Mouse (Mus musculus) small intestine, adult 10 weeks (tissue): ENCODE data around the gene Gm42669. TPM values are rescaled to one million over a fixed set of nuclear protein-coding genes. Genes with fewer than 3 reads are reported as not detected.

ENCODE experiments used
- polyA plus RNA-seq: library from polyadenylated mRNA; stranded (reverse); fragments of 350-450 nt; fragmentation: Illumina TruSeq; extraction: RNeasy Lipid Tissue Mini Kit (QIAGEN cat#74804); gene quantifications from one replicate; pipeline ENCODE4 v1.2.3, GENCODE M21; 2014; ENCODE audit warnings: low replicate concordance

Gene Gm42669
- not detected for polyA plus RNA-seq

DNA sequence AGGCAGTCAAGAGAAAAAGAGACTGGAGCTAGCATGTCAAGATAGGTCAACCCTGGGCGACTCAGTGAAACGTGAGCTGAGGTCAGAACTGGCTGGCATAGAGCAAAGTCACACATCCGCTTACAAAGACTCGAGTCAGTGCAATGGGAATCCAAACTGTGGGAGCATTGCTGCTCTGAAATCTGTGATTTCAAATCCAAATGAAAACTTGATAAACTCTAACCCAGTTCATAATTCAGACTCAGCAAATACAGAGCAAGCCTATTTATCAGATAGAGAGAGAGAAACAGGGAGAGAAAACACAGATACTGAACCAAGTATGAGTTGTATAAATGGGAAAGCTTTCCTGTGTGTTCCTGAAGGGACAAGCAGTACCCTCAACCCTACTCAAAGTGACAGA, at the start of gene Gm42669:
Gene Gm42669, plus strand, starts transcription at position 301 of the 400 bp plus-strand sequence.

GRCm38 (mm10) chr5:107534581-107534980, 27.2 kb downstream of the Gm42669 start, which contains the start of gene 1700028K03Rik:
1700028K03Rik (plus strand) TSS chr5:107534709.

DNA sequence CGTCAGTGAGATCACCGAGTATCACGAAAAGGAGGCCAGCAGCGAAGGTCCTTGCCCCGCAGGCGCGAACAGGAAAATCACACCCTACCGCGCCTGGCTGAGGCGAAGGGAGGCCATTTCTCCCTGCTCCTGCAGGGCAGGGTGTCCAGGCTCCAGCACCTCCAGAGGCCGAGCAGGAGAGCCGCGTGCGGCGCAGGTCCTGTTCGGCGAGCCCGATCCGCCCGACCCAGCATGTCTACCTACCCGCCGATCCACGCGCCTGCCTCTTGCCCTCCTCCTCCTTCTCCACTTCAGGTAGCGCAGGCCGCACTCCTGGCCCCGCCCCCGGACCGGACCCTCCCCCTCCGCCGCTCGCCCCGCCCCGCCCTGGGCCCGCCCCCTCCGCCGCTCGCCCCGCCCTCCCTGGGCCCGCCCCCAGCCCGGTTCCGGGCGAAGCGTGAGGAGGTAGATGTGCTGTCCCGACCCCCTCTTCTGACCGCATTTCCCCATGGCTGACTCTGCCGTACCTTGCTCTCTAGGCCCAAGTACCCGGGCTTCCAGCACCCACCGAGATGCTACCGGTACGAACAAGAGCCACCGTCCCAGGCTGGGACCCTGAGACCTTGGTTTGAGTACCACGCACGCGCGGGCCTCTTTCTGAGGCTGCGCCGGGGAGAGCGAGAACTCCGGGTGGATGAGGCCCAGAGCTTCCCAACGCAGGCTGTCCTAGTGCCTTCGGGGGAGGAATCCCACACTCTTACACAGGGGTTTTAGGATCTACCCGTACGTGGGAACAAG, 90.1 kb downstream of the Gm42669 start, which contains the start of the genes Rpap2 and Glmn:
Gene Rpap2, plus strand, starts transcription at position 73 of the 777 bp plus-strand sequence.
Gene Glmn, minus strand, starts transcription at position 588 of the 777 bp plus-strand sequence.

Other genes with a start within 250 kb of the Gm42669 start
- gene Tgfbr3, start 218.0 kb upstream of the Gm42669 start, polyA plus RNA-seq, result 6.8 TPM
- gene Brdt, start 176.5 kb upstream of the Gm42669 start, polyA plus RNA-seq, result 1.1 TPM
- gene Ephx4, start 104.9 kb upstream of the Gm42669 start, polyA plus RNA-seq, result 1.2 TPM
- not detected for gene Lpcat2b, start 76.1 kb upstream of the Gm42669 start, polyA plus RNA-seq
- 7.9 TPM for gene Btbd8, start 69.6 kb upstream of the Gm42669 start, polyA plus RNA-seq
- gene 1700028K03Rik, start 27.1 kb downstream of the Gm42669 start, polyA plus RNA-seq, result 0.22 TPM
- gene Rpap2, start 89.8 kb downstream of the Gm42669 start, polyA plus RNA-seq, result 10.0 TPM
- gene Glmn, start 90.3 kb downstream of the Gm42669 start, polyA plus RNA-seq, result 14.8 TPM
- 1.2 TPM for gene Gfi1, start 218.4 kb downstream of the Gm42669 start, polyA plus RNA-seq